Mouse (Mus musculus) ES-Bruce4 (cell line): ENCODE measurements around the gene Evl. TPM values are rescaled to one million over a fixed set of nuclear protein-coding genes. Genes with fewer than 3 reads are reported as not detected.

ENCODE experiments used
- H3K27ac ChIP-seq: 2 replicates; pipeline ENCODE4 v1.5.1; 2012; ENCODE audit warnings: low read length, inconsistent platforms; ENCODE audit not compliant: insufficient read depth
- H3K27me3 ChIP-seq: 2 replicates; pipeline ENCODE4 v1.6.1; 2012; ENCODE audit warnings: mild to moderate bottlenecking, low read length, inconsistent platforms; ENCODE audit not compliant: control insufficient read depth, poor library complexity, insufficient read depth, severe bottlenecking
- H3K36me3 ChIP-seq: 2 replicates; pipeline ENCODE4 v1.6.1; 2012; ENCODE audit warnings: inconsistent platforms, mild to moderate bottlenecking, low read length, moderate library complexity; ENCODE audit not compliant: control insufficient read depth, poor library complexity, insufficient read depth, severe bottlenecking
- H3K4me1 ChIP-seq: one replicate; pipeline ENCODE4 v1.8.1; 2011; ENCODE audit warnings: low read length; ENCODE audit not compliant: control insufficient read depth, insufficient read depth
- H3K4me3 ChIP-seq: 2 replicates; pipeline ENCODE4 v1.5.1; 2011; ENCODE audit warnings: low read depth, mild to moderate bottlenecking, low read length
- H3K9ac ChIP-seq: 2 replicates; pipeline ENCODE4 v1.6.1; 2012; ENCODE audit warnings: low read depth, mild to moderate bottlenecking, inconsistent platforms; ENCODE audit not compliant: poor library complexity, severe bottlenecking
- H3K9me3 ChIP-seq: replicated peaks from 2 replicates; pipeline ENCODE4 v1.6.1; 2012; ENCODE audit warnings: mild to moderate bottlenecking, low read length, inconsistent platforms; ENCODE audit not compliant: control insufficient read depth, poor library complexity, insufficient read depth, severe bottlenecking
- CTCF ChIP-seq: IDR thresholded peaks from one replicate; pipeline ENCODE4 v1.8.1; 2011; ENCODE audit warnings: low read depth, low read length
- EP300 ChIP-seq: IDR thresholded peaks from 2 replicates; pipeline ENCODE4 v1.6.1; 2011; ENCODE audit warnings: low read depth, low read length; ENCODE audit not compliant: insufficient read depth
- POLR2A ChIP-seq: IDR thresholded peaks from one replicate; pipeline ENCODE4 v1.8.1; 2011; ENCODE audit warnings: low read length; ENCODE audit not compliant: insufficient read depth
- polyA plus RNA-seq: library from polyadenylated mRNA; stranded (reverse); fragments of >200 nt; gene quantifications from 2 replicates; pipeline ENCODE4 v1.2.4, GENCODE M21; 2011; ENCODE audit warnings: low read depth; ENCODE audit not compliant: missing spikeins, insufficient read depth, insufficient read length

Evl gene
- polyA plus RNA-seq, 1 experiment = 40.5 TPM

GRCm38 (mm10) chr12:108668606-108669235 lies 114.2 kb downstream of the Evl start:
- Histone ChIP-seq H3K9me3 (no peaks in the 10 kb centered on the region), H3K4me3 (no peak overlapping the region), H3K36me3 (no peaks in the 10 kb centered on the region), H3K9ac (no peak overlapping the region), H3K27me3 (no peaks in the 10 kb centered on the region), H3K4me1 (no peaks in the 10 kb centered on the region), H3K27ac (no peak overlapping the region)
- no peak for TF ChIP-seq POLR2A
- TF ChIP-seq EP300 = no peak
- no peak for TF ChIP-seq CTCF

DNA sequence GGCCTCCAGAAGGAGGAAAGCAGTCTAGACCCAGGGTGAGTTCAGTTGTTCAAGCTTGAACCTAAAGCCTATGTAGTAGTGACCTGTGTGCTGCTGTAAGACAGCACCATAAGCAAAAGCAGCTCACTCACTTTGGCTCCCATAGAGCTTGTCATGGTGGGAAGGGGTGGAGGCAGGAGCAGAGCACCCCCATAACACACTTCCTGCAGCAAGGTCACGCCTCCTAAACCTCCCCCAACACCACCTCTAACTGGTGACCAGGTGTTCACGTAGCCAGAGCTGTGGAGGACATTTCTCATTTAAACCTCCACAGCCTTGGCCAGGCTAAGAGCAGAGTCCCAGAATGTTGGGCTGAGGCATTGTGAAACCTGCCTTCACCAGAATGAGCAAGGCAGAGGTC lies 117.0 kb downstream of the Evl start:
- no peaks in the 10 kb centered on the region for H3K4me1 ChIP-seq
- H3K4me3 ChIP-seq = no peak overlapping the region
- no peaks in the 10 kb centered on the region for H3K36me3 ChIP-seq
- H3K9me3 ChIP-seq = no peaks in the 10 kb centered on the region
- H3K27ac ChIP-seq = no peak overlapping the region
- TF ChIP-seq EP300 (no peak), CTCF (no peak), POLR2A (no peak)
- no peaks in the 10 kb centered on the region for H3K27me3 ChIP-seq
- no peak overlapping the region for H3K9ac ChIP-seq

GRCm38 (mm10) chr12:108672908-108673307 lies 118.4 kb downstream of the Evl start:
- Histone ChIP-seq H3K27ac (no peak overlapping the region), H3K36me3 (no peaks in the 10 kb centered on the region), H3K4me1 (no peaks in the 10 kb centered on the region), H3K4me3 (no peak overlapping the region), H3K9ac (no peak overlapping the region), H3K27me3 (no peaks in the 10 kb centered on the region), H3K9me3 (no peaks in the 10 kb centered on the region)
- TF ChIP-seq EP300 (no peak), POLR2A (no peak), CTCF (no peak)

DNA sequence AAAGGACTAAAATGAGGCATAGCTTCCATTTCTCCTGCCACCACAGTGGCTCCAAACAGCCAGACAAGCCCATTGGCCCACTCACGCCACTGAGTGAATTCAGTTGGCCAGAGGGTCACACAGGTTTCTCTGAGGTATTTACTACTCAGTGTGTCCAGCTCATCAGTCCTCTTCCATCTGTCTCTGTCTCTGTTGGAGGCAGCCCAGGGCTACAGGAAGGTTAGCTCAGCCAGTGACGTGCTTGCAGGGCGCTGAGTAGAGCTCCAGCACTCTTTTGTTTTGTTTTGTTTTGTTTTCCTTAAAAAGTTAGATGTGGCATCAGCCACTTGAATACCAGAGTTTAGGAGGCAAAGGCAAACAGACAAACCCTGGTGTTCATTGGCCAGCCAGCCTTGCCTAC lies 119.0 kb downstream of the Evl start:
- H3K9me3 ChIP-seq = no peaks in the 10 kb centered on the region
- H3K27ac ChIP-seq = no peak overlapping the region
- no peaks in the 10 kb centered on the region for H3K27me3 ChIP-seq
- H3K36me3 ChIP-seq = no peaks in the 10 kb centered on the region
- H3K9ac ChIP-seq = no peak overlapping the region
- H3K4me3 ChIP-seq = no peak overlapping the region
- TF ChIP-seq EP300 (no peak), CTCF (no peak)
- no peaks in the 10 kb centered on the region for H3K4me1 ChIP-seq

- no peaks in the 10 kb centered on the region for H3K36me3 ChIP-seq
These were observed 120.0 kb downstream of the Evl start for GRCm38 (mm10) chr12:108674502-108674901.

DNA sequence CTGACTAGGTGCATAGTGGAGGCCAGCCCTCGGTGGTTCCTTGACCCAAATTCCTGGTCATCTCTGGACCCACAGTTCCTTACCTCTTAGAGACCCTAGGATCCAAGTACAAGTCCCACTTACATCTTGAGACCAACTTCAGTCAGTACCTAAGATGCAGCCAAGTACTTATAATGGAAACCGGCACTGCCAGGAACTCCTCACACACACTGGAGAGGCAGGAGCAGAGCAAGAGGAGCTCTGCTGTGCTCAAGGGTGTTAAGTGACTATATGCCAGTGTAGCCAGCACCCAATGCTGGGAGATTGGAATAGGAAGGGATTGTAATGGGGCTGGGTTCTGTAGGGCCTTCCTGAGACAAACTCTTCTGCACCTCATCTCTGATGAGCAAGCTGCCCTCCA lies 120.4 kb downstream of the Evl start:
- Histone ChIP-seq H3K27ac (no peak overlapping the region), H3K4me3 (no peak overlapping the region), H3K4me1 (no peaks in the 10 kb centered on the region), H3K36me3 (peaks cover 2% of the 10 kb centered on the region; the same call in 1 of the 2 replicates), H3K9ac (no peak overlapping the region), H3K27me3 (no peaks in the 10 kb centered on the region), H3K9me3 (no peaks in the 10 kb centered on the region)
- TF ChIP-seq POLR2A = no peak
- TF ChIP-seq CTCF = no peak
- no peak for TF ChIP-seq EP300

More at GRCm38 (mm10) chr12:108674502-108674901, 120.0 kb downstream of the Evl start:
- TF ChIP-seq POLR2A (no peak), CTCF (no peak), EP300 (no peak)
- H3K9ac ChIP-seq = no peak overlapping the region
- H3K4me3 ChIP-seq = no peak overlapping the region
- no peaks in the 10 kb centered on the region for H3K4me1 ChIP-seq
- H3K9me3 ChIP-seq = no peaks in the 10 kb centered on the region
- H3K27ac ChIP-seq = no peak overlapping the region
- H3K27me3 ChIP-seq = no peaks in the 10 kb centered on the region
